Mouse (Mus musculus): ENCODE measurements around the gene Nyap1. TPM values are rescaled to one million over a fixed set of nuclear protein-coding genes. Genes with fewer than 3 reads are reported as not detected.

Gene Nyap1
- polyA plus RNA-seq, 1 experiment from 2014 or later = 2.7 TPM

DNA sequence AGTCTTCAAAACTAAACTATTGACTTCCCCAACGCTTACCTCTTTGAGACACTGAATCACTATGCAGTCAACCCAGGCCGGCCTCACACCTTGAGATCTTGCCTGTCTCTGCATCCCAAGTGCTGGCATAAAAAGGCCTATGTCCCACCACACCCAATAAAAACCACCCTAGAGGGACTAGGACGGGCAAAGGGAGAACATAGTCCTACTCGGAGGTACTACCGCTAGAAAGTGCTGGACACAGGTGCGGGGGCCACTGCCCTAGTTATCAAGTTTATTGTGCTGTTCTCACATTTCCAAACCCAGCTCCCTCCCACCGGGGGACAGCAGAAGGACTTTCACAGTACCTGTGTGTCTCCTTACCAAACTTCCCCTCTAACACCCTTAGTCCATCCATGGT, 40.3 kb upstream of the Nyap1 start:
- H3K27ac ChIP-seq = no peak overlapping the region
- H3K27me3 ChIP-seq (replicated peaks) = no peaks in the 10 kb centered on the region
- 92% methylated on average over 7 of the region's 7 CpGs for WGBS
- H3K4me1 ChIP-seq = peaks cover 35% of the 10 kb centered on the region
- H3K9ac ChIP-seq = no peak overlapping the region
- peaks cover 24% of the 10 kb centered on the region for H3K36me3 ChIP-seq
- no peak for ATAC-seq (ENCODE audit: insufficient read depth, low FRiP score, low read depth)
- no peak overlapping the region for H3K4me2 ChIP-seq
- no peaks in the 10 kb centered on the region for H3K9me3 ChIP-seq
- no peak overlapping the region for H3K4me3 ChIP-seq (replicated peaks)

DNA sequence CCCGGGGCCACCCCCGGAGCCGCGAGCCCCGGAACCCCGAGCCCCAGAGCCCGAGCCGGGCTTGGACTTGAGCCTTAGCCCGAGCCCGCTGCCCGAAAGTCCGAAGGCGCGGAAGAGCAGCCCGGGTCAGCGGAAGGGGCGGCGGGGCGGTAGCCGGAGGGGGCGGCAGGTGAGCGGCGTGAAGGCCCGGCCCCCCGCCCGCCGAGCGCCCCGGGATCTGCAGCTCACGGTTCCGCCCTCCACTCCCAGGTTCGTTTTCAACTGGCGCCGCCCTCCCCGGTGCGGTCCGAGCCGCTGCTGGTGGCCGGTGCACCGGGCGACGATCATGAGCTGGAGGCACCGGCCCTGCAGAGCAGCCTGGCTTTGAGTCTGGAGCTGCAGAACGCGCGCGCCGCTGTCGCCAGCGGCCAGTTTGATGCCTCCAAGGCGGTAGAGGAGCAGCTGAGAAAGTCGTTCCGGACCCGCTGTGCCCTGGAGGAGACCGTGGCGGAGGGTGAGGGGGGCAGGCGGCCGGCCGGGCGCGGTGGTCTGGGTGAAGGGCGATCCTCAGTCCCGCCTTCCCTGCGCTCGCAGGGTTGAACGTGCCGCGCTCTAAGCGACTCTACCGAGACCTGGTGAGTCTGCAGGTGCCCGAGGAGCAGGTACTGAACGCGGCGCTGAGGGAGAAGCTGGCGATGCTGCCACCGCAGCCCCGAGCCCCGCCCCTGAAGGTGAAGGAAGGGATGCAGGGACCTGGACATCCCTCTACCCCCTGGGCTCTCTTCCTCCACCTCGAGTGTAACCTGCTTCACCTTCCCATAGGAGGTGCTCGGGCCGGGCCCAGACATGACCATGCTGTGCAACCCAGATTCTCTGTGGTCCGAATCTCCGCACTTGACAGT, 37.9 kb upstream of the Nyap1 start:
- peaks cover 30% of the 10 kb centered on the region for H3K4me1 ChIP-seq
- ATAC-seq (ENCODE audit: insufficient read depth, low FRiP score, low read depth) = 0 out of 2 replicates have a peak, but pooled peaks have one; percentile 11

DNA sequence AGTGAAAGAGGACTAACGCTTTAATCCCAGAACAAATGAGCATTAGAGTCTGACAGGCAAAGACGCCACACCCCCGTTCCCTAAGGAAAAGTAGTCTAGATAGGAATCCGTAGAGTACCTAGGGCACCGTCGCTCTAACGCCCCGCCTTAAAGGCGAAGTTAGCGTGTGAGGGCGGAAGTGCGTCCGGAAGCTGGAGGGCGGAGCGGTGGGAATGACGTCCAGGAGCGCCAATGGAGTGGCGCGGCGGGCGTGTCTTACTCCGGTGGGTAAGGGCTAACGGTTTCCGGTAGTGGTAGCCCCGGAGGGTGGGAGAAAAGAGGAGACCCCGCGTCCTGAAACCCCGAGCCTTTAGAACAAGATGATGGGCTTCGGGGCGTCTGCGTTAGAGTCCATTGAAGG, 37.2 kb upstream of the Nyap1 start, which contains the start of gene Ppp1r35:
TSS of gene Ppp1r35 (plus strand) at position 215 of the 400 bp plus-strand sequence.
- Histone ChIP-seq H3K4me1 (peaks cover 24% of the 10 kb centered on the region), H3K9me3 (no peaks in the 10 kb centered on the region), H3K4me2 (peak within 1 kb of the TSS; percentile 91), H3K27me3 (replicated peaks) (no peaks in the 10 kb centered on the region), H3K4me3 (replicated peaks) (peak within 1 kb of the TSS; percentile 82), H3K27ac (peak within 1 kb of the TSS; percentile 90), H3K36me3 (peaks cover 20% of the 10 kb centered on the region), H3K9ac (peak within 1 kb of the TSS; percentile 89)
- ATAC-seq (ENCODE audit: insufficient read depth, low FRiP score, low read depth) = peak; percentile 94
- under 1% methylated on average over 31 of the region's 31 CpGs for whole genome bisulfite sequencing

More for the DNA sequence above, 37.9 kb upstream of the Nyap1 start:
- under 1% methylated on average over 81 of the region's 83 CpGs for WGBS
- peak overlapping the region; percentile 91 for H3K4me2 ChIP-seq
- H3K9ac ChIP-seq = peak overlapping the region; percentile 89
- H3K27me3 ChIP-seq (replicated peaks) = no peaks in the 10 kb centered on the region
- H3K36me3 ChIP-seq = peaks cover 24% of the 10 kb centered on the region
- H3K4me3 ChIP-seq (replicated peaks) = peak overlapping the region; percentile 82
- H3K27ac ChIP-seq = peak overlapping the region; percentile 90
- H3K9me3 ChIP-seq = no peaks in the 10 kb centered on the region

DNA sequence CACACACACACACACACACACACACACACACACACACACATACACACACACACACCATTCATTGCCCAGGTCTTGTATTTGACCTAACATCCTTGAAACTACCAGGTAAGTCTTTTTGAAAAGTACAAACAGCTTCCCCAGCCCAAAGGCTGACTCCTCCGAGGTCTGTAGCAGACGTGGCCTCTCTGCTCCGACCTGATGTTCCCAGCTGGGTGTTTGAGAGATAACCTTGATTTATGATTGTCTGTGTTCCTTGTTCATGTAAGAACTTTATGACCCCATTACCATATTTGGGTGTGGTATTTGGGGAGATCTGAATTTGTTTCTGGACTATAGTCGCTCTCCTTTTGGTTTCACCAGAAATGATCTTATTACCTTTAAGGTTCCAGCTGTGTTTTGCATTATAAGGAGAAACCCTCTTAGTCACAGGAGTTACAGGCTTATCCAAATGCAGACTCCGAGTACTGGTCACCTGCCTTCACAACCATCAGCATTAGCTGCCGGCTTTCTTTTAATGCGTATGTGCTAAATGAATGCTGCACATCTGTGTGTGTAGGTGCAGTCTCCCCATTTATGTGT, 35.9 kb upstream of the Nyap1 start:
- Histone ChIP-seq H3K4me3 (replicated peaks) (no peak overlapping the region), H3K27ac (peak overlapping the region; percentile 71; the same call in 1 of the 2 replicates), H3K27me3 (replicated peaks) (no peaks in the 10 kb centered on the region), H3K9ac (no peak overlapping the region), H3K4me1 (peaks cover 16% of the 10 kb centered on the region), H3K9me3 (no peaks in the 10 kb centered on the region), H3K36me3 (peaks cover 13% of the 10 kb centered on the region), H3K4me2 (no peak overlapping the region)
- no peak for ATAC-seq (ENCODE audit: insufficient read depth, low FRiP score, low read depth)
- 64% methylated on average over 7 of the region's 7 CpGs for WGBS

DNA sequence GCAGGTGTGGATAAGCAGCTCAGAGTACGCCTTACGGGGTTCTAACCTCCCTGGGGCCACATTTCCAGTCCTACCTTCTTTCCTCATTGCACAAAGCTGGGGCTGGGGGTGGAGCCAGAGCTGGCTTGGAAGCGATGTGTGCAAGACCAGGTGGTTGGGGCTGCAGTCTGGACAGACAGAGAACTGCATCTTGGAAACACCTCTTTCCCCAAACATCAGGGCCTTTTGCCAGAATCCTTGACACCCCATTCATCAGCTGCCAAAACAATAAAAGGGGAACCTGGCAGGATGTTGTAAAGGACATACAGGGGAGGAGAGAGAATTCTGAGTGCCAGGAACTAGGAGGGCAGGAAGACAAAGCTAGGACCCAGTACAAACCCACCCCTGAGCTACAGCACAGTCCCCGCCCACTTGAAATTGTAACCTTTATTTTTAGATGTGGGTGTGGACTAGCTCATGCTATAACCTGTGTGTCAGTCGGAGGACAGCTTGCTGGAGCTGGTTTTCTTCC, 35.1 kb upstream of the Nyap1 start:
- 27% methylated on average over 5 of the region's 5 CpGs for WGBS
- peak; percentile 43 for ATAC-seq (ENCODE audit: insufficient read depth, low FRiP score, low read depth)
- H3K4me2 ChIP-seq = peak overlapping the region; percentile 3; the same call in 1 of the 2 replicates

DNA sequence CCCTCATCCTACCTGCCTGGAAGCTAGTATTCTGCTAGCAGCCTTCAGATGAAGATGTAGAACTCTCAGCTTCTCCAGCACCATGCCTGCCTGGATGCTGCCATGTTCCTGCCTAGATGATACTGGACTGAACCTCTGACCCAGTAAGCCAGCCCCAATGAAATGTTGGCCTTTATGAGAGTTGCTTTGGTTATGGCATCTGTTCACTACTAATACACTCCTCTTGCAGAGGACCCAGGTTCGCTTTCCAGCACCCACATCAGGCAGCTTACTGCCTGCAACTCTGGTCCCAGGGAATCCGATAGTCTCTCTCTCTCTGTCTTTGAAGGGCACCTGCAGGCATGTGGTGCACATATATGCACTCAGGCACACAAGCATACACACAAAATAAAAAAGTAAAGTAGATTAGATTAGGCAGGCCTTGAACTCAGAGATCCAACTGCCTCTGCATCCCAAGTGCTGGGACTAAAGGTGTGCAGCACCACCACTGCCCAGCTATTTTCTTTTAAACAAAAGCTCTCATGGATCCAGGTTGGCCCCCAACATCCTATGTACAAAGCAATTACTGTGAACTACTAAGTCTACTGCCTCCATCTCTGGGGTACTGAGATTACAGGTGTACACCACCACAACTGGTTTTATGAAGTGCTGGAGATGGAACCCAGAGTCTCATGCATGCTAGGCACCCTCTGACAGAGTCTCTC, 34.3 kb upstream of the Nyap1 start:
- 89% methylated on average over 2 of the region's 2 CpGs for WGBS

More for the DNA sequence above, 35.1 kb upstream of the Nyap1 start:
- no peak overlapping the region for H3K4me3 ChIP-seq (replicated peaks)
- peaks cover 16% of the 10 kb centered on the region for H3K4me1 ChIP-seq
- H3K27me3 ChIP-seq (replicated peaks) = no peaks in the 10 kb centered on the region
- peaks cover 4% of the 10 kb centered on the region for H3K36me3 ChIP-seq
- H3K9ac ChIP-seq = no peak overlapping the region
- H3K27ac ChIP-seq = peak overlapping the region; percentile 71
- H3K9me3 ChIP-seq = no peaks in the 10 kb centered on the region

DNA sequence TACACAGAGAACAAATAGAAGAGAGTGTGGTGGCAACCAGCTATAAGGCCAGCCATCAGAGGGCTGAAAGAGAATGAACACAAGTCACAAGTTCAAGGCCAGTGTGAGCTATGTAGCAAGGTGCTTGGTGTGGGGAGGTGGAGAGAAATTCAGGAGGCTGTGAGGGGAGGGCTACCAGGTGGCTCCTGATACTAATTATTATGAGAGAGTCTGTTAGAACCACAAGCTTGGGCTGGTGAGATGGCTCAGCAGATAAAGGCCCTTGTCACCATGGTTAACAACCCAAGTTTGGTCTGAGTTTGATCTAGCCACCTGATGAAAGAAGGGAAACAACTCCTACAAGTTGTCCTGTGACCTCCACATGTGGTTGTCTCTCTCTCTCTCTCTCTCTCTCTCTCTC, 31.3 kb upstream of the Nyap1 start:
- Histone ChIP-seq H3K27me3 (replicated peaks) (no peaks in the 10 kb centered on the region), H3K27ac (no peak overlapping the region), H3K9me3 (no peaks in the 10 kb centered on the region), H3K4me2 (no peak overlapping the region), H3K4me3 (replicated peaks) (no peak overlapping the region), H3K36me3 (no peaks in the 10 kb centered on the region), H3K4me1 (0 out of 2 replicates have a peak, but pooled peaks cover 8% of the 10 kb centered on the region), H3K9ac (no peak overlapping the region)
- ATAC-seq (ENCODE audit: insufficient read depth, low FRiP score, low read depth) = no peak

More for the DNA sequence above, 34.3 kb upstream of the Nyap1 start:
- no peaks in the 10 kb centered on the region for H3K9me3 ChIP-seq
- no peak overlapping the region for H3K4me2 ChIP-seq
- H3K4me1 ChIP-seq = peaks cover 16% of the 10 kb centered on the region
- H3K27me3 ChIP-seq (replicated peaks) = no peaks in the 10 kb centered on the region
- H3K4me3 ChIP-seq (replicated peaks) = no peak overlapping the region
- ATAC-seq (ENCODE audit: insufficient read depth, low FRiP score, low read depth) = no peak
- H3K36me3 ChIP-seq = no peaks in the 10 kb centered on the region
- H3K27ac ChIP-seq = peak overlapping the region; percentile 71
- no peak overlapping the region for H3K9ac ChIP-seq

DNA sequence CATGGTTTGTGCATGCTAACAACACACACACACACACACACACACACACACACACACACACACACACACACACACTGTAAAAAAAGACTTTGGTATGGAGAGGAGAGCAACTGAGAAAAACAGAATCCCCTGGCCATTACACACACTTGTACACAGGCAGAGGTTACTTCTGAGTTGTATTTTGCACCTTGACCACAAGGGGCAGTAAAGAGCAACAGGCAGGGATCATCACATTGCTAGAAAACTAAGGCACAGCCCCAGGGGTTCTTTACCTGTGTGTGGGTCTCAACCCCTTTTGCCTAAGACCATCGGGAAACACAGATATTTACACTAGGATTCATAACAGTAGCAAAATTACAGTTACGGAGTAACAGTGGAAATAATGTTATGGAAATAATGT, 29.3 kb upstream of the Nyap1 start:
- no peaks in the 10 kb centered on the region for H3K4me1 ChIP-seq
- H3K4me3 ChIP-seq (replicated peaks) = no peak overlapping the region
- H3K4me2 ChIP-seq = no peak overlapping the region
- no peak overlapping the region for H3K27ac ChIP-seq
- no peak overlapping the region for H3K9ac ChIP-seq
- H3K27me3 ChIP-seq (replicated peaks) = no peaks in the 10 kb centered on the region
- no peaks in the 10 kb centered on the region for H3K9me3 ChIP-seq
- H3K36me3 ChIP-seq = no peaks in the 10 kb centered on the region
- 34% methylated on average over 2 of the region's 2 CpGs for WGBS
- ATAC-seq (ENCODE audit: insufficient read depth, low FRiP score, low read depth) = 0 out of 2 replicates have a peak, but pooled peaks have one; percentile 16

DNA sequence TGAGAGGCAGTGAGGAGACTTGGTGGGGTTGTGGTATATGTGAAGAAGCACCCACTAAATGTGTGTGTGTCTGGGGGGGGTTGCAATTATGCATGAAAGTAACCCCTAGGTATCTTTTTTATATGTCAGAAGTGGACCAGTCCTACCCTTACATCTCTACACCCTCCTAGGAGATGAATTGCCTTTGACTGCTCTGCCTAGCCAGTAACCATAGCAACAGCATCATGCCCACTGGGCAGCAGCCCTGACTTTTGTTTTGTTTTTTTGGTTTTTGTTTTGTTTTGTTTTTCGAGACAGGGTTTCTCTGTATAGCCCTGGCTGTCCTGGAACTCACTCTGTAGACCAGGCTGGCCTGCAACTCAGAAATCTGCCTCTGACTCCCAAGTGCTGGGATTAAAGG, 27.1 kb upstream of the Nyap1 start:
- H3K9me3 ChIP-seq = no peaks in the 10 kb centered on the region
- H3K4me2 ChIP-seq = no peak overlapping the region
- no peaks in the 10 kb centered on the region for H3K4me1 ChIP-seq
- H3K9ac ChIP-seq = no peak overlapping the region
- no peak overlapping the region for H3K4me3 ChIP-seq (replicated peaks)
- H3K36me3 ChIP-seq = no peaks in the 10 kb centered on the region
- H3K27me3 ChIP-seq (replicated peaks) = no peaks in the 10 kb centered on the region
- H3K27ac ChIP-seq = no peak overlapping the region
- 60% methylated on average over 1 of the region's 1 CpGs for WGBS
- no peak for ATAC-seq (ENCODE audit: insufficient read depth, low FRiP score, low read depth)

DNA sequence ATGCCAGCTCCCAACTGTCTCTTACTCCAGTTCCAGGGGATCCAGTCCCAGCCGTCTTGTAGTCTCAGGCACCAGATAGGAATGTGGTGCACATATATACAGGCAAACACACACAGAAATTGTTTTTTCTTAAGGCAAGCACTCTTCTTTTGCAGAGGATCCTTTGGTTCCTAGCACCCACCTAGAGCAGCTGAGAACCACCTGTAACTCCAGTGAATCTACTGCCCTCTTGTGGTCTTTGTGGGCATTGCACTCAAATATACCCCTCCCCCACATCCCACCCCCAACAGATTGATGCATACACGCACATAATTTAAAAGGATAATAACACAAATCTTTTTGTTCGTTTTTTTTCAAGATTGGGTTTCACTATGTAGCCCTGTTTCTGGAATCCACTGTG, 24.9 kb upstream of the Nyap1 start:
- H3K9ac ChIP-seq = no peak overlapping the region
- H3K4me3 ChIP-seq (replicated peaks) = no peak overlapping the region
- H3K4me2 ChIP-seq = no peak overlapping the region
- ATAC-seq (ENCODE audit: insufficient read depth, low FRiP score, low read depth) = no peak
- WGBS = 55% methylated on average over 3 of the region's 3 CpGs
- no peaks in the 10 kb centered on the region for H3K4me1 ChIP-seq
- no peaks in the 10 kb centered on the region for H3K36me3 ChIP-seq
- H3K9me3 ChIP-seq = no peaks in the 10 kb centered on the region
- H3K27ac ChIP-seq = no peak overlapping the region
- H3K27me3 ChIP-seq (replicated peaks) = no peaks in the 10 kb centered on the region

DNA sequence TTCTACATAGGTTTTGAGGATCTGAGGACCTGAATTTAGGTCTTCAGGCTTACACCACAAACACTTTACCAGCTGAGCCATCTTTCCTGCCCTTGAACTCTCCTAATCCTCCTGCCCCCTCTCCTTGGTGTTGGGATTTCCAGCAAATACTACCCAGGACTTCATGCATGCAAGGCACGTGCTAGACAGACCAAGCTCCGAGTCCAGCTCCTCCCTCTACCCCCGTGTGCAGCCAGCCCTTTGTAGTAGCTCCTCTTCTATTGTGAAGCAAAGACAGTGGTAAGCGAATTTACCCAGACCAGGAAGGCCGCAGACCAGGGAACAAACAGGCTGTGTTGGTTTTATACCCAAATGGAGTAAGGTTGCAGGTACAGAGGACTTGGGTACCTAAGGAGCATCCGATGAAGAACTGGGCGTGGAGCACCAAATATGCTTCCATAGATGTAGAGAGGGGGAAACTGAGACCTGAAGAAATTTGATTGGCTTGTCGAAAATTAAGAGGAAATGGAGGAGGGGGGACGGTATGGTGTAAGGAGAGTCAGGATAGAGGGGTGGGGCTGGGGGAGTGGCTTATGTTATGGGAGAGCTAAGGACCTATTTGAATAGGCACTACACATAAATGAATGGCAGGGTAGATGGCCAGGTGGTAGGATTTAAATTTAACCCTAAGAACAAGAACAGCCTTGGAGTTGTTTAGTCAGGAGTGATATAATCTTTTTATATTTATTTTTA, 23.4 kb upstream of the Nyap1 start:
- ATAC-seq (ENCODE audit: insufficient read depth, low FRiP score, low read depth) = no peak
- Histone ChIP-seq H3K27ac (no peak overlapping the region), H3K27me3 (replicated peaks) (no peaks in the 10 kb centered on the region), H3K9ac (no peak overlapping the region), H3K9me3 (no peaks in the 10 kb centered on the region), H3K4me2 (no peak overlapping the region), H3K36me3 (0 out of 2 replicates have a peak, but pooled peaks cover 3% of the 10 kb centered on the region), H3K4me3 (replicated peaks) (no peak overlapping the region), H3K4me1 (peaks cover 7% of the 10 kb centered on the region; the same call in 1 of the 2 replicates)
- WGBS = 51% methylated on average over 9 of the region's 9 CpGs

All from stomach, embryonic 15.5 days (tissue).